Mouse (Mus musculus) lung, postnatal 4 days (tissue): ENCODE measurements around the gene Prss41.
A peak's percentile ranks its signal among the peaks of the same experiment; 100 is the strongest.

ENCODE experiments used
- DNase-seq, 2 experiments: peaks; one replicate each; pipeline ENCODE4 v3.0.0; 2021

Gene Prss41

DNA sequence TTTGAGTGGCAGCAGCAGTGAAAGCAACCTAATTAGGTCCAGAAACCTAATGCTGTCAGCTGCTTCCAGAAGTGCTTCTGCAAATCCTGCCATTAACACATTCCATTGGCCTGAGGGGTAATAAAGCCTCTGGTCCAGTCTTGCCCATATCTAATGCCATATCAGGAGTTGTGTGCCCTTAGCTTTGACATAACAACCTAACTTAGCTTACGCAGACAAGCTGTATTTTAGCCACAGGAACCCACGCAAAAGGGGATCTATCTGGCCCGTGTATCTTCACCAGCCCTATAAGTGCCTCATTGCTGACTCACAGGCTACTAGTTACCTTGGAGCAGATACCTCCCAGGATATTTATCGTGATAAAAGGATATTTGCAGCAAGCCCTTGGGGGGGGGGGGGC is 18.4 kb downstream of the Prss41 start:
- DNase-seq = no peak

DNA sequence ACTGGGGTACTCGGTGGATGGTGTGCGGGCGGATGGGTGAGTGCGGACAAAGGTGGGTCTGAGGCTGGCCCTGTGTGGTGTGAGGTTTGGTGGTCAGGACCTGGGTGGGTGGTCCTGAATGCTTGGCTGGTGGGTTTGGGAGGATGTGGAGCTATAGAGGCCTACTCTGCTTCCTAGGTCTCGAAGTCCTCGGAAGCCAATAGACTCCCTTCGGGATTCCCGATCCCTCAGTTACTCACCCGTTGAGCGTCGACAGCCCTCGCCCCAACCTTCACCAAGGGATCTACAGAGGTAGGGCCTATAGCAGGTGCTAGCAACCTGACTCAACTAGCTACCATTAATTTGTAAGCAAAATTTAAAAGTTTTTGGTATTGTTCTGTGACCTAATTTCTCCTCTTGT is 20.4 kb downstream of the Prss41 start:
- no peak for DNase-seq

DNA sequence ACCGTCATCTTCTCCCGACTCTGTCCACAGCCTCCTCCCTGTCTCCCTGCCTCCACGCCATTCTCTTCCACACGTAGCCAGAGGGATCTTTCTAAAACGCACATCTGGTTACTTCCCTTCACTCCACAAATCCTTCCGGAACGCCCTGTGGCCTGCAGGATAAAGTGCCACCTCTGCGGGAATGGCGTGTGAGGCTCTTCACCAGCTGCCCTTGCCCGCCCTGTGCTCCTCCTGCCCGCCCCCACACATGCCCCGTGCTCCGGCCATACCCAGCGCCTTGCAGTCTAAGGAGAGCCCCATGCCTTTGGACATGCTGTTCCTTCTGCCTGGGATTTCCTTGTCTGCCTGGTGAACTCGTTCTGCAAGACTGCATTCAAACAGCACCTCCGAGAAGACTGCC is 21.0 kb downstream of the Prss41 start:
- DNase-seq = no peak

- DNase-seq = no peak
These were observed 21.9 kb downstream of the Prss41 start for GRCm38 (mm10) chr17:23822094-23822493.

GRCm38 (mm10) chr17:23820731-23821130 is 23.2 kb downstream of the Prss41 start:
- DNase-seq = no peak

- no peak for DNase-seq
These were observed 24.7 kb downstream of the Prss41 start for GRCm38 (mm10) chr17:23819235-23819634.

DNA sequence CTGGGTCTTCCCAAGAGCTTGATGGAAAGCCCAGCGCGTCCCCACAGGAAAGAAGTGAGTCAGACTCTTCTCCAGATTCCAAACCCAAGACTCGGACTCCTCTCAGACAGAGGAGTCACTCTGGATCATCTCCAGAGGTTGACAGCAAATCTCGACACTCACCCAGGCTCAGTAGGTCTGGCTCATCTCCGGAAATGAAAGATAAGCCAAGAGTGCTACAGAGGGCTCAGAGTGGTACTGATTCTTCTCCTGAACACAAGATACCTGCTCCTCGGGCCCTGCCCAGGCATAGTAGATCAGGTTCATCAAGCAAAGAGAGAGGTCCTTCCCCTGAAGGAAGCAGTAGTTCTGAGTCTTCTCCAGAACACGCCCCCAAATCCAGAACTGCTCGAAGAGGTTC is 25.4 kb downstream of the Prss41 start:
- no peak for DNase-seq

DNA sequence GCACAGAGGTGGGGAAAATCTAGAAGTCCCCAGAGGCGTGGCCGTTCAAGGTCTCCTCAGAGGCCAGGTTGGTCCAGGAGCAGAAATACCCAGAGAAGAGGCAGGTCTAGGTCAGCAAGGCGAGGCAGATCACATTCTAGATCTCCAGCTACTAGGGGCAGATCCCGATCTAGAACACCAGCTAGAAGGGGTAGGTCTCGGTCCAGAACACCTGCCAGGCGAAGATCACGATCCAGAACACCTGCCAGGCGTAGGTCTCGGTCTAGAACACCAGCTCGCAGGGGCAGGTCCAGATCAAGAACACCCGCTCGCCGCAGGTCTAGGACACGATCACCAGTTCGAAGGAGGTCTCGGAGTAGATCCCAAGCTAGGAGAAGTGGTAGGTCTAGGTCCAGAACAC is 28.3 kb downstream of the Prss41 start:
- no peak for DNase-seq

DNA sequence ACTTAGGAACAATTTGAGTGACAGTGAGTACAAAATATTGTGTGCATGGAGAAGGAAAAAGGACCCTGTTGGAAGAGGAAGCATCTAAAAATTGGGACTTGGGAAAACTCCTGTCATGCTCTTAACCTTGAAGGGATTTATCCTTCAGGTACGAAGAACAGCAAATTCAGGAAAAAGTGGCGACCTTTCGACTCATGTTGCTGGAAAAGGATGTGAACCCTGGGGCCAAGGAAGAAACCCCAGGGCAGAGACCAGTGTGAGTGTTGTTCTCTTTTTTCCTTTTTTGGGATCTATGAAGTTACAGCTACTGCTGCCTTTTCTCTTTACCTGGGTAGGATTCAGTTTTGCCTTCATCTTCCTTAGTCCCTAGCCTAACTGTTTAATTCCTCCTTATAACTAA is 36.1 kb downstream of the Prss41 start:
- DNase-seq = no peak

DNA sequence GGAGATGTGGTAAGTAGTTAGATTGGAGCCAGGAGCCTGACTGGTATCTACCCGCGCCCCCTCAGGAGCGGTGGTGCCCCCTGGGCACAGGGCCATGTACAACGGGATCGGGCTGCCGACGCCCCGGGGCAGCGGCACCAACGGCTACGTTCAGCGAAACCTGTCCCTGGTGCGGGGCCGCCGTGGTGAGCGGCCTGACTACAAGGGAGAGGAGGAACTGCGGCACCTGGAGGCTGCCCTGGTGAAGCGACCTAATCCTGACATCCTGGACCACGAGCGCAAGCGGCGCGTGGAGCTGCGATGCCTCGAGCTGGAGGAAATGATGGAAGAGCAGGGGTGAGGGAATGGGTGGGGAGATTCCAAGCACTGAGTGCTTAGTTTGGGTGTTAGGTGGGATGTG is 37.1 kb downstream of the Prss41 start:
- peak; percentile 41 to 56 for DNase-seq

DNA sequence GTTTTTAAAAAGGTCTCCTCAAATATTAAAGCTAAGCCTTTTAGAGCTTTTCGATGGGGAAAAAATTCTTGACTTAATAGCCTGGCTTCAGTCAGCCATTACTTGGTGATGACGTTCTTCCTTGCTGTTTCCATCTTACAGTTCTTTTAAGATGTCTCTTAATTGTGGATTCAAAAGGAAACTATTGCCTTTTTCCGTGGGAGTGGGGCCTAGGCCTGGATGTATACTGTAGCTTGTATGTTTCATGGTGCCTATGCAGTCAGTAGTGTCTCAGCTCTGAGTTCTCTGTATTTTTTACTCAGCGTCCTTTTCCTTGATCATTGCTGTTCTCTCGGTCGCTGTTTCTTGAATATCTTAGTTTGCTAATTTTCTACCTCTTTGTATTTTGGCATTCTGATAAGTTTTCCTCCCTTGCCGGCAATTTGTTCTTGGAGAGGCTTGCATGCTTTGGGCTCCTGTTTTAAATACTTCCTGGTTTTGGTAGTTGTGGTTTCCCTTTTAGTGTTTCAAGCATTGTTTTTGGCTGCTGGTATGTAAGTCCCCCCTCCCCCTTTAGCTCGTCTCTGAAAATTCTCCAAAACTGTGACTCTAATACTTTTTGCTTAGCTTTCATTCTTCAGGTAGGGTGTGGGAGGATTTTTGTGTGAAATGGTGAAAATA is 39.4 kb downstream of the Prss41 start:
- no peak for DNase-seq

GRCm38 (mm10) chr17:23803366-23804041 is 40.5 kb downstream of the Prss41 start:
- peak; percentile 85 to 89 for DNase-seq

DNA sequence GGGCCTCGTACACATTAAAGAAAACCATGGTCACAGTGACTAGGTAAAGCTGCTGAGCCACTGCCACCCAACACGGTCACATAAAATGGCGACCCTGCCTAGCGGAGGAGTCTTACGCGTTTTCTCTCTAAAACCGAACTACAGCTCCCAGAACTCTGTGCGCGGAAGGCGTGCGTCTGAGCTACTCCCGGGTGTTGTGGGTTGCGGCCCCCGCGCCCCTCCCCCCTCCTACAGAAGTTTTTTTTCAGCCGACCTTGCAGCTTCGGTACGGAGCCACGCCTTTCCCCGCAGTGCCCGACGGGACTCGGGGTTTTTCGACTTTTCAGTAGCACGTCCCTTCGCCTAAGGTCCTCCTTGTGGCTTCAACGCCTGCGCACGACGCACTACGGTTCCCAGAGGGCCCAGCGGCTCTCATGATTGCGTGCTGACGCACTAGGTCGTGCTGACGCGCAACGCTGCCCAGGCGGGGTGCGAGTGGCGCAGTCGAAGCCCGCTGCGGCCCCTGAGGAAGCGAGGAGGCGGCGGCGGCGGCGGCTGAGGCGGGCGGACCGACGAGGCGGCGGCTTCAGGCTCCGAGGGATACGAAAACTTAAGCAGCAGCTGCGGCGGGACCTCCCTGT is 41.1 kb downstream of the Prss41 start:
- peak; percentile 98 to 100 for DNase-seq

DNA sequence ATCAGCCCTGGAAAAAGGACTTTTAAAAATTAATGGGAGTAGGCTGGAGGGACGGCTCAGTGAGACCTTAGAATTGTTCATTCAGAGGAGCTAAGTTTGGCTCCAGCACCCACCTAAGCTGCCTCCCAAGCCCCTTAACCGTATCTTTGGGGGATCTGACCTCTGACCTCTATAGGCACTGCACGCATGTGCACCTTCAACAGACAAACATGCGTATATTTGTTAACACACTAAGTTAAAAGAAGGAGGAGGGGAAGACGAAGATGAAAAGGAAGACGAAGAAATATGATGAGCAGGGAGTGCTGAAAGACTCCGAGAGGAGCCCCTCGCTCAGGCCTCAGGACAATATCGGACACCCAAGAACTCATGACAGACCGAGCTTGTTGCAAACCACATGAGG is 42.3 kb downstream of the Prss41 start:
- DNase-seq = no peak

DNA sequence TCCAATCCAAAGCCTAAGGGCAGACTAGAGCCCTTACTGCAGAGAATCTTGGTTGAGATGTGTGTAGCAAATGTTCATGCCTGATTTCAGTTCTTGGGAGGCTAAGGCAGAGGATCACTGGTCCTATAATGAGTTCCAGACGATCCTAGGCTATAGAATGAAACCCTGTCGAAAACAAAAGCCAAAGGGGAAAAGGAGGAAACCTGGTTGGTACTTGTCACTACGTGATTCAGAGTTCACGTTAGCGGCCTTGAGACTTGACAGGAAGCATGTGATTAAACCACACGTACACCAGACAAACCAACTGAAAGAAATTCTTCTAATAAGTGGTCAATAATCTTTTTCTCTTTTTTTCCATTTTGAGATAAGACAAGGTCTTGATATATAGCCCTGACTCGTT is 46.7 kb downstream of the Prss41 start:
- no peak for DNase-seq

- no peak for DNase-seq
These were observed 48.6 kb downstream of the Prss41 start for GRCm38 (mm10) chr17:23795323-23795722.

- no peak for DNase-seq
These were observed 53.0 kb downstream of the Prss41 start for GRCm38 (mm10) chr17:23791079-23791357.

- DNase-seq = peak; percentile 73 to 77
These were observed 53.5 kb downstream of the Prss41 start, which contains the start of gene Srrm2 for GRCm38 (mm10) chr17:23790269-23791078. Gene Srrm2 (plus strand): TSS chr17:23790532.

DNA sequence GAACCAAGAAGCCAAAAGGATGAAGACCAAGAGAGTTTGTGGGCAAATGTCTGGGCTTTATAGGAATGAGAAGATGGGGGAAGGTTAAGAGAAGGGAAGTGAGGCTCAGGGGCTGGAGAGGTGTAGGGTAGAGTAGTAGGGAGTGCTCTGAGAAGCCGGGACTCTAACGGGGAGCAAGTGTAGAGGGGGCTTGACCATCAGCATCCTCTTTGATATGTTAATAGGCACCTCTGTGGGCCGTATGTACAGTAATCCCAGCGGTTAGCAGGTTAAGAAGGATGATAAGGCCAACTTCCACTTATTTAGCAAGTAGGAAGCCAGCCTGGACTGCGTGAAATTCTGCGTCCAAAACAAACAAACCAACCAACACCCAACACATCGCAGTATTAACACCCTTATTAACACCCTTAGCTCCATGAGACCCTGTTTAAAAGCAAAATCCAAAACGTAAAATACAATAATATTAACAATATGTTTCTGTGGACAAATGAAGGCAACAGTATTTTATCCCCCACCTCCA is 54.2 kb downstream of the Prss41 start:
- DNase-seq = no peak

DNA sequence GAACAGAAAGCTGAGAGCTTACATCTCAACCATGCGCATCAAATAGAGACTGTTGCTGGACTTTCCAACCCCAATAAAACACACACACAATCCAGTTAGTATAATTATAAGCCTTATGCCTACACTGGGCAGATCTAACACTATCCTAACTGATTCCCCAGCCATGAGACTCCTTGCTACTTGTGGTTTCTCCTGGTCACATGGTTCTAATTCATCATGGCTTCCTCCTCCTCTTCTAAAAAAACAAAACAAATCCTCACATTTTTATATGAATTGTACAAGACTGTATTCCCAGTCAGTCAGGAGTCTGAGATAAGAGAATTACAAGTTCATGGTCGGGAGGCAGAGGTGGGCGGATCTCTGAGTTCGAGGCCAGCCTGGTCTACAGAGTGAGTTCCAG is 55.0 kb downstream of the Prss41 start:
- DNase-seq = no peak
